Mouse (Mus musculus) CD4-positive helper T cell, adult 2 months (primary cell): ENCODE data around the gene Olfr1270.
"Not testable (repeated sequence)": the region's sequence is repeated elsewhere in the genome, so short reads cannot be mapped to it uniquely, and the experiment has no call there.

Experiments used
- DNase-seq: peaks from one replicate; pipeline ENCODE4 v3.0.0-alpha.2; 2012; ENCODE audit warnings: low read depth, missing footprints, low spot score

Olfr1270 gene

GRCm38 (mm10) chr2:90152991-90153390, at the start of gene Olfr1270:
Olfr1270 (minus strand) TSS chr2:90153091.
- DNase-seq = no peak

GRCm38 (mm10) chr2:90199606-90200005, 46.7 kb upstream of the Olfr1270 start:
- DNase-seq = not testable (repeated sequence)

- not testable (repeated sequence) for DNase-seq
Observed at GRCm38 (mm10) chr2:90195285-90195684, 42.4 kb upstream of the Olfr1270 start.

GRCm38 (mm10) chr2:90194750-90195149, 41.9 kb upstream of the Olfr1270 start:
- not testable (repeated sequence) for DNase-seq

- not testable (repeated sequence) for DNase-seq
Observed at GRCm38 (mm10) chr2:90187082-90187481, 34.2 kb upstream of the Olfr1270 start.

GRCm38 (mm10) chr2:90186082-90186481, 33.2 kb upstream of the Olfr1270 start:
- DNase-seq = not testable (repeated sequence)

- no peak for DNase-seq
Observed at GRCm38 (mm10) chr2:90153916-90154315, 1.0 kb upstream of the Olfr1270 start.

- DNase-seq = no peak
Observed at GRCm38 (mm10) chr2:90142196-90142595, 10.7 kb downstream of the Olfr1270 start, which contains the start of gene Olfr32. Olfr32 (minus strand) TSS chr2:90142296.

- no peak for DNase-seq
Observed at GRCm38 (mm10) chr2:90121312-90121711, 31.6 kb downstream of the Olfr1270 start, which contains the start of gene Olfr1269. Olfr1269 (minus strand) TSS chr2:90121412.
